Mouse (Mus musculus): Measurements from ENCODE around the gene Gm8068.
A peak's percentile ranks its signal among the peaks of the same experiment; 100 is the strongest.
"Not testable (repeated sequence)": the region's sequence is repeated elsewhere in the genome, so short reads cannot be mapped to it uniquely, and the experiment has no call there.

The Gm8068 gene

DNA sequence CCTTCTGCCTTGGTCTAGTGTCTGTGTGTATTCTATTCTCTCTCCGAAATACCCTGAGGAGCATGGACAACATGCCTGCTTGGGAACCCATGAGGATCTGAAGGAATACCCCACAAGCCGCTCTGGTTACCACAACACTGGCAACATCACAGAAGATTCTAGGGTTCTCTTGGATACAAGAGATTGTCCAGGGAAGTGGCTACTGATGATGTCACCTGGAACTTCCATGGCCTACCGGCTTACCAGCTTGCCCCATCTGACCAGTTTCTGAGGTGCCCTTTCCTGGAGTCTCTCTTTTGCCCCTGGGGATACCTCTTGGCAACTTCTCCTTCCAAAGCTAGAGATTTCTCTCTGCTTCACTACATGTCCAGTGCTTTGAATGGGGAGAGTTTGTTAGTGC lies at the start of gene Gm8068:
Gm8068 (minus strand) TSS at position 101 of the 400 bp plus-strand sequence.
- not testable (repeated sequence) for DNase-seq (ENCODE audit: low spot score)

DNA sequence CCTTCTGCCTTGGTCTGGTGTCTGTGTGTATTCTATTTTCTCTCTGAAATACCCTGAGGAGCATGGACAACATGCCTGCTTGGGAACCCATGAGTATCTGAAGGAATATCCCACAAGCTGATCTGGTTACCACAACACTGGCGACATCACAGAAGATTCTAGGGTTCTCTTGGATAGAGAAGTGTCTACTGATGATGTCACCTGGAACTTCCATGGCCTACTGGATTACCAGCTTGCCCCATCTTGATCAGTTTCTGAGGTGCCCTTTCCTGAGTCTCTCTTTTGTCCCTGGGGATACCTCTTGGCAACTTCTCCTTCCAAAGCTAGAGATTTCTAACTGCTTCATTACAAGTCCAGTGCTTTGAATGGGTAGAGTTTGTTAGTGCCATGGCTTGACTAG lies 48.8 kb upstream of the Gm8068 start, which contains the start of gene Gm7929:
Gm7929 (minus strand) TSS at position 101 of the 400 bp plus-strand sequence.
- not testable (repeated sequence) for DNase-seq (ENCODE audit: low spot score)

- not testable (repeated sequence) for DNase-seq (ENCODE audit: low spot score)
Measured at GRCm38 (mm10) chr14:41723437-41723836, 21.8 kb upstream of the Gm8068 start.

DNA sequence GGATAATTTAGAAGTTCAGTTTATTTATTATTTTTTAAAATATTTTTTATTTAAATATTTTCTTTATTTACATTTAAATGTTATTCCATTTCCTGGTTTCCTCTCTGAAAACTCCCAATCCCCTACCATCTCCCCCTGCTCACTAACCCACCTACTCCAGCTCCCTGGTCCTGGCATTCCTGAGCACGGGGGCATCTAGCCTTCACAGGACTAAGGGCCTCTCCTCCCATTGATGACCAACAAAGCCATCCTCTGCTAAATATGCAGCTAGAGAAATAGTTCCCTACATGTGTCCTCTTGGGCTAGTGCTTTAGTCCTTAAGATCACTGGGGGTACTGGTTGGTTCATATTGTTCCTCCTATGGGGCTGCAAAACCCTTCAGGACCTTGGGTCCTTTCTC lies 15.5 kb upstream of the Gm8068 start:
- not testable (repeated sequence) for DNase-seq (ENCODE audit: low spot score)

DNA sequence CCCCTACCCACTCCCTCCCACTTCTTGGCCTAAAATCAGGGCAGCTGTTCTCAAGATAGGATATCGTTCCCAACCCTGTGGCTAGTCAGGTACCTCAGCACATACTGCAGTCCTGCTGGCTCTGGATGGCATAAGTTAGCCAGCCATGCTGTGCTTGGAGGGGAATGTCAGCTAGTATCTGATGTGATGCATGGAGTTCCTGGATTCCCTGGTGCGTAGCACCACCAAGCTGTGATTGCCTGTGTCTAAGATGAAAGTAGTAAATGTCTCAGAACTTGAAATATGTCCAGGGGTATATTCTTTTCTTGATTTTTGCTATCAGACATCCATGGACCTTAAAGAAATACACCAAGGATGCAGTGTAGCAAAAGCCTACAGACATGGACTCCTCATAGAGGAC lies 53.5 kb downstream of the Gm8068 start:
- DNase-seq (ENCODE audit: low spot score) = peak; percentile 2
